Mouse (Mus musculus) yolk sac, embryonic 10.5 days (tissue): Measurements from ENCODE around the gene Rap2a.

ENCODE experiments used
- DNase-seq: peaks from one replicate; pipeline ENCODE4 v3.0.0-alpha.2; 2017; ENCODE audit warnings: low spot score

The Rap2a gene

DNA sequence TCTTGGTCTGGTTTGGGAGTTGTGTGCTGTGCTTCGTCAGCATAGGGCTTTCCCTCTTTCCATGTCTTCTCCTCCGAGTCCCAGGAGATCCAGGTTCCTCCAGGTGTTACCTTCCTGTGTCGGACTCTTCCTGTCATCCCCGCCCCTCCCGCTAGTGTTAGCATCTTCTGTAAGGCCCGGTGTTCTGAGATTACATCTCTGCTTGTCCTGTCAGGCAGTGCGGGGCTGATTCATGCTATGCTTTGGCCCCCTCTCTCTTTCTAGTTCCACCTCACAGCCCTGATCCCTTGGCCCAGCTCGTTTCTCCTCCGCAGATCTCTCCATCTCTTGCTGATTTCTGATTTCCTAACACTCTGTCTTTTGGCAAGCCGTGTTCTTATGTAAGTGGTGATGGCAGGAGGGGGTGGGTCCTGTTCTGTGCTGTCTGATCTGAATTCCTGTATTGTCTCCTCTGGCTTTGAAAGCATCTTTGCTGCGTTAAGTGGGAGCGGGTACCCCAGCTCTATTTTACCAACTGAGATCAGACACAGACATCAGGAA is 21.8 kb downstream of the Rap2a start:
- DNase-seq: no peak

DNA sequence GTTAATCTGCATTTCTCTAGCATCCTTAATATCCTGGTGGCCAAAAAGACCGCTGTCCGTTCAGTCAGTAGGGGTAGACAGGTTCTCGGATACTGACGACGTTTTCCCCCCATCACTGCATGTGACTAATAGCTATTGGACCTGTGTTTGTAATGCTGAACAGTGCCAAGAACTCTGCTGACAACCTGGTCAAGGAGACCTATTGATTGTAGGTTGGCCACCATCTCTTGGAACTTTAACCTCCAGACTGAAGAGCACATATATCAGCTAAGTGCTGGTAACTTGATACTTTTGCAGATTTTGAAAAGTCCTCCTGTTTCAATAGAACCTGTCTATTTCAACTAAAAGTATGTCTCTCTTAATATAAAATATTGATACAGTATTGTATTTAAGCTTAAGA is 22.5 kb downstream of the Rap2a start:
- DNase-seq: no peak

DNA sequence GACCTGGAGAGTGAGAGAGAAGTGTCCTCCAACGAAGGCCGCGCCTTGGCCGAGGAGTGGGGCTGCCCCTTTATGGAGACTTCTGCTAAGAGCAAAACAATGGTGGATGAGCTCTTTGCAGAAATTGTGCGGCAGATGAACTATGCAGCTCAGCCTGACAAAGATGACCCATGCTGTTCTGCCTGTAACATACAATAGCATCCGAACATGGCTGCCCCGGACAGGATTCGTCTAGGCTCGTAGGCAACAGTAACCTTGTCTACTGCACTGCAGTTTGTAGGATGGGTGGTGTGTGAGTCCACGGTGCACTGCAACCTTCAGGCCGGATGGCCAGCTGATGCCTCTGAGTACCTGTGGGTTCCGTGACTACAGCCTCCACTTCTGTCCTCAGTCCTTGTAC is 25.4 kb downstream of the Rap2a start:
- DNase-seq: no peak

DNA sequence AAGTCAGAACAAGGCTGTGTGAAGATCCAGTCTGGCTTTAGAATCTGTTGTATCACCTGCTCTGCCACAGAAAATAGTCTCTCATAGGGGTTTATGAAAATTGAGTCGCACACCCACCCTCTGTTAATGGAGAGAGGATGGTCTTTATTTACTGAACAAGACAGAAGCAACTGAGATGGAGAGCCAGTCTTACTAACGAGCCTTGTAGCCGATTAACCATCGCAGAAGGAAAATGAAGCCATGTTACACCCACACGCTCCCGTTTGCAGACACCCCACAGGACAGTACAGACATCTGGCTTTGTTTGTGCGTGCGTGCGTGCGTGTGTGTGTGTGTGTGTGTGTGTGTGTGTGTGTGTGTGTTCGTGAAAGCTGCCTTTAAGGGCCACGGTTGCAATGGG is 26.2 kb downstream of the Rap2a start:
- DNase-seq: no peak

DNA sequence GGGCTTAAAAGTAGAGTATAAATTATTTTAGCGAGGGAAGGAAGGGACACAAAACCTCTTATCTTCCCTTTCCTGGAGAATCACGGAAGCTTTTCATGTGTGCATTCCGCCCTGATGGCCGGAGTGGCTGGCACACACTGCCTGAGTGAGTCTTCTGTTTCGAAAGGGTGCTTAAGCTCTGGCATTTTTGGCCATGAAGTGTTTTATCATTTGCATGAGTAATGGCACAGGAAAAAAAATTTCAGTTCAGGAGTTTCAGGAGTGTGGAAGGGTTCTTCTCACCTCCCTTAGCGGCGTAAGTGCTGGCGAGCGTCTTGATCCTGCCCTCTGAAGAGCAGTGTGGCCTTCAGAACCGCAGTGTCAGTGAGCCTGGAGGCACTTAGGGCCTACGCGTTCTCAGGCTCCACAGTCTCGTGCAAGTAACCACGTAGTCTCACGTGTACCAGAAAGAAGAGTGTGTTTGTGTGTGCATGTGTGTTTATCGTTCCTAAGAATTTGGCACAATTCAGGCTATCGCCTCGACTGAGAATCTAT is 26.8 kb downstream of the Rap2a start:
- DNase-seq: no peak

DNA sequence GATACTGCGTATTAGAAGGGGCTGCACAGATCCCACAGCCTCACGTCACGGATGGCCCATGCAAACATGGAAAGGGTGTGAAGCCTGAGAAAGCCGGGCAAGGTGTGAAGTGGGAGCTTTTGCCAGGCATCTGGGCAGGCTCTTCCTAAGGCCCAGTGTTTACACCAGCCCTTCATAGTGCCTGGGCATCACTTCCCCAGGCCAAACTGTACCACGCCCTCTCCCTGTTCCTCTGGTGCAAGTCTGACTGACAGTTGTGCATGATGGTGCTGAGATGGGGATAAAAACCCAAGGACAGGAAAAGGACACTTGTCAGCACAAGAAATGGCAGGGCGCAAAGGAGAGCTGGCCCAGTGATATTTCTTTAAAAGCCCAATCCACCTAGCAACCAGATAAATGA is 27.7 kb downstream of the Rap2a start:
- DNase-seq: no peak

DNA sequence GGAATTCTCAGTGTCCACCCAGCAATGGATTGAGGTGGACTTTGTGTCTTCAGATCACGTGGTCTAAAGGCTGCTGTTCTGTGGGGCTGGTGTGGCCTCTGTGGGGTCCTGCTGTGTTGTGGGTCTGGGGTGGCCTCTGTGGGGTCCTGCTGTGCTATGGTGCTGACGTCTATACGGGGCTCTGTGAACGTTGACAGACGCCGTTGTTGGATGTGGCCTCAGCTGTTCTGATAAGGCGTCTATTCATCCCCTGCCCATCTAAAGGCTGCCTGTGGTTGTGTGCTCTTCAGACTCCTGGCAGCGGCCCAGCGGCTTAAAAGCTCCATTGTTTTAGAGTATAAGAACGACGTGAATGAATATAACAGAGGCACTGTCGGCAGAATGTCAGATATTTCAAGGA is 29.3 kb downstream of the Rap2a start:
- no peak for DNase-seq

DNA sequence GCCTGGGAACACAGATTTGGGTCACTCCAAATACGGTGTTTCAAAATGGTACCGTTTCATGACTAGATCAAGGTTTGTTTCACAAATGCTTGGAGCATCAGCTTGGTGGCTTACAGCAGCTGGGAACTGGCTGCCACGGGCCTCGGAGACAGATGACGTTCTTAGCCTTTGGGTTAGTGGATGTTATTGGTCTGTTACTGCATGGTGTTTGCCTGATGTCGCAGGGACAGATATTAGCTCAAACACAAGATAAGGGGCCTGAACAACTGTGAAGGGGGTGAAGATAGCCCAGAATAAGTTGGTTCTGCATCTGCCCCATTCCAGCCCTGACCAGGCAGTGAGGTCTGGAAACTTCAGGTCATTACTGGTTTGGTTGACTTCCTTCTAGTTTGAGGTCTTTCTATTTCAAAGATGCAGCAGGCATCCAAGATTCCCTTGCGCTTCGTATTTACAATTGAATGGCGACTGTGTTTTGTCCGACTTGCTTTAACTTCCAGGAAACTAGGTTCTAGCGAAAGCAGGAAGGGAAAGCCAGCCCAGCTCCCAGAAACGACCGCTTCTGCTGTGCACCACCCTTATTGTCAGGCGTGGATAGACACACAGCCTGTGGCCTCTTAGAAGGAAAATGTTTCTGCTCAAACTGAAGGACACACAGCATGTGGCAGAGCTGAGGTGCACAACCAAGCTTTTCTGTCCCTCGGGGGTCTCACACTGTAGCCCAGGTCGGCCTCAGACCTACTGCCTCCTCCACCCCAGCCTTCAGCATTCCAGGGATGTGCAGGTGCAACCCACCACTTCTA is 30.5 kb downstream of the Rap2a start:
- no peak for DNase-seq

DNA sequence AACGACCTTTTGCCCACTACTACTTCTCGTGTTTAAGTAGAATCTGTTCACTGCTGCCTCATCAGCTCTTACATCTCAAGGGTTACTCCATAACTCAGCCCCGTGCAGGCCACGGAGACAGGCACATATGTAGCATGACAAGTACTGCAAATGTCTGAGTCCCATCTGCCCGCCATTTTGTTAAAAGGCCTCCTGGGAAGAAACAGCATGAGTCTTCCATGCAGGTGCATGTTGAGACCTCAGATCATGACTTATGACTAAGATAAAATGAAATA is 31.1 kb downstream of the Rap2a start:
- DNase-seq: no peak

DNA sequence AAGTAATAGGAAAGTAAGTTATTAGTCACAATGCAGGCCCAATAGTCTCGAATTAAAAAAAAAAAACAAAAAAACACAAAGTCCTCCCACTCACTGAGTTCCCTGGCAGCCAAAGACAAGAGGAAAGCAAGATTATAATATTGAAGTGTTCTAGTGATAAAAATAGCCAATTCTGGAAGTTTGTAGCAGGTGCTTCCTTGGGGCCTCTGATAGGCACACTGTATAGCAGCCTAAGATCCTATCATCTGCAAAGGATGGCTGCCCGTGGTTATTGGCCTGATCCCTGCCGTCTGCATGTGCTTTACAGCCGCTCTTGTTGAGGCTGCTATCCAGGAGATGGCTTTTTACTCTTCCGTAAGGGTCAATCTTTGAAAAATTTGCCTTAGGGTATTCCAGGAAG is 33.6 kb downstream of the Rap2a start:
- DNase-seq: no peak

DNA sequence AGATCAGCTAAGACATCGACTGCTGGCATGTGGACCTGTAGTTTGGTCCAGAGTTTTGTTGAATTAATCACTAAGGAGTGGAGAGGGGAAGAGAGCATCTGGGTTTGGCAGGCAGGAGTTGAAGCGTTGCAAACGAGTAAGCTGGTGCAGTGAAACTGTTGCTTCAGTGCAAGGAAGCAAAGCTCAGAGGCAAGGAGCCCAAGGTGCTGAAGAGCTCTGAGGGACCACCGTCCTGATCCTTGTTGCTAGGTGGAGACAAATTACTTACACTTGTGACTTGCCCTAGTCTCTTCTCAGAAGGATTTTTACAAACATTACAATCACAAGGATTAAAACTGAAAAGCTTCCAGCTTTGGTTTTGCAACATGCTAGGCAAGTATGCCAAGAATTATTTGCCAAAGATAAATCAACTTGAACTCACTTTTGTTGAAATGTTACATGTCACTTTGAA is 36.6 kb downstream of the Rap2a start:
- no peak for DNase-seq

DNA sequence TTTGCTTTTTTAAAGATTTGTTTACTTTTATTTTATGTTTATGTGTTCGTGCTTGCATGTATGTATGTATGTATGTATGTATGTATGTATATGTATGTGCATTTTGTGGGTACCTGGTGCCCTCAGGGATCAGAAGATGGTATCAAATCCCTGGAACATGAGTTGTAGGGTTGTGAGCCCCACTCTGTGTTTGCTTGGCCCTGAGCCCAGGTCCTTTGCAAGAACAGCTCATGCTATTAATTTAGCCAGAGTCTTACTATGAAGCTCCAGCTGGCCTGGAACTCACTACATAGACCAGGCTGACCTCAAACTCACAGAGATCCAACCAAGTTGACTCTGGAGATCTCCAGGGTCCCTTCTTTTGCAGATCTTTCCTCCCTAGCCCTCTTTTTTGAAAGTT is 37.1 kb downstream of the Rap2a start:
- DNase-seq: no peak

DNA sequence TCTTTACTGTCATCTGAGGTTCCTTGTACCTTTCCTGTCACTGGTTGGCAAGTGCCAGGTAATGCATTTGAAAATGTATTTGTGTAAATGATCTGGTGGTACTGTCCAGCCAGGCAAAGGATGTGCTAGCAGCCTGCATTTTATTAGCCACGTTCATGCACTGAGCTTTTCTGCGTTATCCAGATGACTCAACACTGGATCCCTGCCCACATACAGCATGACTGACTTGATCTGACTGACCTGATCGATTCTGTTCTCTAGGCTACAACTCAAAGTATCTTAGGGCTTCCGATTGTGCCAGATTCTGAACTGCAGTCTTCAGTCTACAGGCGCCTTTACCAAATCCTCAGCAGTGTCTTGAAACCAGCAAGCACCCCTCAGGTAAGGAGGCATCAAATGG is 40.5 kb downstream of the Rap2a start:
- DNase-seq: no peak

DNA sequence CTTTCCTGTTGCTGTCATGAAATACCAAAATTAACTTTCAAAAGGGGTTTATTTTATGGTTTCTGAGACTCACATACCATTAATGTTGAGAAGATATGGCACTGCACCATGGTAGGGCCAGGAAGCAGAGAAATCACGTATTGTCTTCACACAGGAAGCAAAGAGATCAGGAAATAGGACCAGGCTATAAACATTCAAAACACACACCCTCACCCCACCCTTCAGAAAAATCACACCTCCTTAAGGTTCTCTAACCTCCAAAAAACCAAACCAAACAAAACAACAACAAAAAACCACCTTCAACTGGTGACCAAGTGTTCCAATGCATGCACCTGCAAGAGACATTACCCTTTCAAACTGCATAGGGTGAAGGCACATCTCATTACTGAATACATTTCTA is 41.7 kb downstream of the Rap2a start:
- no peak for DNase-seq

DNA sequence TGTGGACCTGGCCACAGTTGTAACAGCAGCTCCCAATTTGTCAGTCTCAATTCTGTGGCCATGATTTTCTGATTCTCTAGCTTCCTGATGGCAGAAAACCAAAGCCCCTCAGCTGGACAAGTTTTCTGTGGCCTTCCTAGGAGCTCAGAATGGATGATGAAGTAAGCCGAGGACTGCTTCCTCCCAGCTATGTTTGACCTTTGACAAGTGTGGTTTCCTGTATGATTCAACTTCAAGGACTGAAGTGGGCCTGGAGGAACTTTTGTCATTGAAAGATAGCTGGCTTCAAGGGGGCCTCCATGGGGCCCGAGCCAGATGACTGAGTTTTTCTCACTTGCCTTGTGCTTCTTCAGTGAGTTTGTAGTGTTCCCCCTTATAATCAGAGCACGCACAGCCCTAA is 42.6 kb downstream of the Rap2a start:
- DNase-seq: no peak

DNA sequence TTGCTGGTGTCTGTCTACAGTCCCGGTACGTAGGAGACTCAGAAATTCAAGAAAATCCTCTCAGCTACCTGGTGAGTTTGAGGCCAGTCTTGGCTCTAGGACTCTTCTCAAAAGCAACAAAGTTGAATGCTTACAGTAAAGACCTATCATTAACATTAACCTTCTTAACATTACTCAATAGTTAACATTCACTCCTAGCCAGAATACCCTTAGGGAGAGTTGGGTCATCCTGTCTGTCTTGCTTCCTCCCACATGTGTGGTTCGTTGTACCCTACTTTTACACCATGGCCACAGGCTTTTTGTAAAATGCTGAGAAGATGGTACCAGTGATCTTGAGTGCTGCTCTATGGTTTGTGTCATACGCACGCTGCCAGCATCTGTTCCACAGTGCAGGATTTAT is 45.1 kb downstream of the Rap2a start:
- no peak for DNase-seq

DNA sequence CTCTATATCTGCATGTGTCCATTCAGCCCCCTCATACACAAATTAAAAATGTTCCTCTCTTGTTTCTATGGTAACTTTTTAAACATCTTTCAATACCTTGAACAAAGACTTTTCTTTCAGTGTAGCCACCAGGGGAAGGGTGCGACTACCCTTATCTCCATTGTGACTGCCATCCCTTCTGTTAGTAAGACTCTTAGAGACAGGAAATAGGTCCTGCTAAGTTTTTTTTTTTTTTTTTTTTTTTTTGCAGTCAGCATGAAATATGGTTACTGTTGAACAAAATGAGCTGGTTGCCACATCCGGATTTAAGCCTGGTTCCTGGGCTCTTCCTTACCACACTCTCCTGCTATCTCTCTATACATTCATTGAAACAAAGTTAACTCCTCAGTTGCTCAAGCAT is 47.4 kb downstream of the Rap2a start:
- no peak for DNase-seq

DNA sequence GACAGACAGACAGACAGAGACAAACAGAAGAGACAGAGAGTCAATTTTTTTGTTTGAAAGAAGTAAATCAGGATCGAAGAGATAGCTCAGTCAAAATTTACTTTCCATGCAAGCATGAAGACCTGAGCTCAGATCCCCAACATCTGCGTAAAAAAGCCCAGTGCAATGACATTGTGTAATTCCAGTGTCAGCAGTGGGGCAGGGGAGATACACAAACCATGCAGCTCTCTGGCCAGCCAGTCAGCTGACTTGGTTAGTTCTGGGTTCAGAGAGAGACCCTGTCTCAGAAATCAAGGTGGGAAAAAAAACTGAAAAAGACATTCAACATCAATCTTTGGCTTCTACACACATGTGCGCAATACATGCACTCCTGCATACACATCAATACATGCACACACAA is 55.1 kb downstream of the Rap2a start:
- DNase-seq: no peak

DNA sequence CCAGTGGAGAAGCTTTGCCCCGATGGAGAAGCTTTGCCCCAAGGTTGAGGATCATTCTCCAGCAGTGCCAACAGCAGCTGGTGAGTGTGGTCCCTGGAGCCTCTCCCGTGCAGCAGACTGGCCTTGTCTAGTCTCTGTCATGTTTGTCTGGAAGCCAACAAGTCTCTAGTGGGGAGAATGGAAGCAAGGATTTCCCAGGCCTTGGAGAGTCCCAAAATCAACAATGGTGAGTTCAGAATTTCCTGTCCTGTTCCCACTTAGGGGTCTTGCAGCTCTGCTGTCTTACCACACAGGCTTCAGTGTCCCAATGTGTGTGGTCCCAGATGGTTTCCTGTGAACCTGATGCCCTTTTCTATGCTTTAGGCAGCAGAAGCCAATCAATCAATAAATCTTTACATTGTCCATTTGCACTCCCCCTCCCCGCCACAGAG is 56.6 kb downstream of the Rap2a start:
- no peak for DNase-seq

DNA sequence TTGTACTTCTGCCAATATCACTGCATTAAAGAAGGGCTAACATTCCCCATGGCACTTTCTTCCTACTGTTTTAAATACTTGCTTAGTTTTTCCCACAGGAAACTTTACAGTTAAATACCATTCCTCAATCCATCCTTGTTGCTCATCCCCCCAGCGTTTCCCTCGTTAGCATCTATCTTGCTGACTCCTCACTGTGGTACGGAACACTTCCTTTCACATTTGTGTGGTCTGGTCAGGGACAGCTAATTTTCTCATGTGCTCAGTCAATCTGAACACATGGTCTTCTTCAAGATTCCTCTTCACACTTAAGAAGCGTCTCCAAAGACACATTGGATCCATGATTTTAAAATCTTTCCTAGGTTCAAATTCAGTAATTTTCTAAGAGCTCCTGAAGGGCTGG is 57.2 kb downstream of the Rap2a start:
- no peak for DNase-seq

DNA sequence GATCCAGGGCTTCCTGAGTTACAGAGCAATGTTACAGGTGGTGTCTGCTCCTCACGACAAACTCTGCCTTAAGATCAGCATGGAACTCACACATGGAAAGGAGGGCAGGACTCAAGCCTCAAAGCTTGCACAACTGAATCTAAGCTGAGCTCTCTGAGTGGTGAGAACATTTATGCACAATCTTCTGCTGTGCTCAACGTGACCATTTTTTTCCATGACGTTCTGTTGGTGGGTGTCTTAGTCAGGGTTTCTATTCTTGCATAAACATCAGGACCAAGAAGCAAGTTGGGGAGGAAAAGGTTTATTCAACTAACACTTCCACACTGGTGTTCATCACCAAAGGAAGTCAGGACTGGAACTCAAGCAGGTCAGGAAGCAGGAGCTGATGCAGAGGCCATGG is 57.7 kb downstream of the Rap2a start:
- DNase-seq: no peak

DNA sequence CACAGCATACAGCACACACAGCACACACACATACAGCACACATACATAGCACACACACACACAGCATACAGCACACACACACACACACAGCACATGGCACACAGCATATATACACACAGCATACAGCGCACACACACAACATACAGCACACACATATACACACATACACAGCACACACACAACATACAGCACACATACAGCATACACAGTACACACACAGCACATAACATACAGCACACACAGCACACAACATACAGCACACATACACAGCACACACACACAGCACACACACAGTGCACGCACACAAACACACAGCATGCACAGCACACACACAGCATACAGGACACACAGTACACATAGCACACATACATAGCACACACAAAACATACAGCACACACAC is 60.9 kb downstream of the Rap2a start:
- DNase-seq: no peak

DNA sequence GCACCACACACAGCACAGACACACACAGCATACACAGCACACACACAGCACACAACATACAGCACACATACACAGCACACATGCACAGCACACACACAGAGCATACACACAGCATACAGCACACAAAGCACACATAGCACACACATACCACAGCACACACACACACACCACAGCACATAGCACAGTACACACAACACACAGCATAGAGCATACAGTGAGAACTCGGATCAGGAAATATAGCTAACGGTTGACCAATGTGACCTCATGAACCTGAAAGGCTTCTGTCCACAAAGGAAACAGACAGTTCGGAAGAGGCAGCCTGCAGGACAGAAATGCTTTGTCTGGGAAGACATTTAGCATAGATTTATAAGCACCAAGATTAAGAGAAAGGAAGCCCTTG is 61.4 kb downstream of the Rap2a start:
- DNase-seq: no peak

DNA sequence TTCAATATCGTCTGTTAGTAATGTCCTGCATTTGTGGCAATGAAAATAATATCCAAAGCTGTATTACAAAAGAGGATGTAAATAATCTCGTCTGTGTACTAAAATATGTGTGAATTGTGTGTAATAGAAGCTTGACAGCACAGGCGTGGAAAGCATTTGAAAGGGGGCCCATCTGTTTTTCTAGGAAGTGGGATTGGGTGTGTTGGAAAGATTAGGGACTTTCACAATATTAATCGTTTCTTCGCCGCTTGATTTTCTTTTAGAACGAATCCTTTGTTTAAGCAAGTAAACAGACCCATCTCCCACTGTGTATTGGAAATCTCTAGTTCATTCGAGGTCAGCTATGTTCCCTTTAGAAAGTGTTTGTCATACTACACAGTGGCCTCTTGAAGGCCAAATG is 64.2 kb downstream of the Rap2a start:
- DNase-seq: no peak
